Mouse (Mus musculus) lung, postnatal 10 days (tissue): Measurements from ENCODE around the gene Arhgef38.
A peak's percentile ranks its signal among the peaks of the same experiment; 100 is the strongest.

Source experiments
- DNase-seq: peaks from one replicate; pipeline ENCODE4 v3.0.0; 2021

Gene Arhgef38

GRCm38 (mm10) chr3:133163913-133164406 lies 70.8 kb downstream of the Arhgef38 start:
- no peak for DNase-seq

GRCm38 (mm10) chr3:133163174-133163573 lies 71.6 kb downstream of the Arhgef38 start:
- DNase-seq: no peak

- DNase-seq: no peak
Observed at GRCm38 (mm10) chr3:133161407-133161806, 73.3 kb downstream of the Arhgef38 start.

GRCm38 (mm10) chr3:133158260-133158659 lies 76.5 kb downstream of the Arhgef38 start:
- no peak for DNase-seq

- DNase-seq: no peak
Observed at GRCm38 (mm10) chr3:133154683-133155082, 80.1 kb downstream of the Arhgef38 start.

GRCm38 (mm10) chr3:133153629-133154028 lies 81.1 kb downstream of the Arhgef38 start:
- no peak for DNase-seq

GRCm38 (mm10) chr3:133152831-133153230 lies 81.9 kb downstream of the Arhgef38 start:
- DNase-seq: no peak

- DNase-seq: no peak
Observed at GRCm38 (mm10) chr3:133151629-133152028, 83.1 kb downstream of the Arhgef38 start.

GRCm38 (mm10) chr3:133144511-133145147 lies 90.1 kb downstream of the Arhgef38 start:
- no peak for DNase-seq

- no peak for DNase-seq
Observed at GRCm38 (mm10) chr3:133141877-133142276, 92.9 kb downstream of the Arhgef38 start.

- no peak for DNase-seq
Observed at GRCm38 (mm10) chr3:133132611-133133010, 102.1 kb downstream of the Arhgef38 start.

- DNase-seq: no peak
Observed at GRCm38 (mm10) chr3:133131372-133131771, 103.4 kb downstream of the Arhgef38 start.

- no peak for DNase-seq
Observed at GRCm38 (mm10) chr3:133113281-133113680, 121.5 kb downstream of the Arhgef38 start.

GRCm38 (mm10) chr3:133111741-133112140 lies 123.0 kb downstream of the Arhgef38 start:
- DNase-seq: peak; percentile 49

- no peak for DNase-seq
Observed at GRCm38 (mm10) chr3:133109844-133110243, 124.9 kb downstream of the Arhgef38 start.

GRCm38 (mm10) chr3:133108731-133109130 lies 126.0 kb downstream of the Arhgef38 start:
- DNase-seq: peak; percentile 21

- no peak for DNase-seq
Observed at GRCm38 (mm10) chr3:133104436-133104835, 130.3 kb downstream of the Arhgef38 start.

- no peak for DNase-seq
Observed at GRCm38 (mm10) chr3:133103768-133104167, 131.0 kb downstream of the Arhgef38 start.

- no peak for DNase-seq
Observed at GRCm38 (mm10) chr3:133098909-133099308, 135.8 kb downstream of the Arhgef38 start.

GRCm38 (mm10) chr3:133098336-133098735 lies 136.4 kb downstream of the Arhgef38 start:
- no peak for DNase-seq

GRCm38 (mm10) chr3:133097936-133098335 lies 136.8 kb downstream of the Arhgef38 start:
- DNase-seq: no peak

GRCm38 (mm10) chr3:133094305-133094704 lies 140.4 kb downstream of the Arhgef38 start:
- no peak for DNase-seq

- no peak for DNase-seq
Observed at GRCm38 (mm10) chr3:133092936-133093335, 141.8 kb downstream of the Arhgef38 start.

GRCm38 (mm10) chr3:133092274-133092853 lies 142.4 kb downstream of the Arhgef38 start:
- no peak for DNase-seq
